Mouse (Mus musculus) olfactory bulb, adult 2 months (tissue): ENCODE data around the gene Tmem81.

Experiments
- CTCF ChIP-seq: fragments of 200-500 bp; IDR thresholded peaks from 2 replicates; pipeline ENCODE4 v1.5.1; 2012; ENCODE audit warnings: low read depth, mild to moderate bottlenecking, low read length, moderate library complexity; ENCODE audit not compliant: insufficient read depth
- POLR2A ChIP-seq: fragments of 200-500 bp; IDR thresholded peaks from 2 replicates; pipeline ENCODE4 v1.6.1; 2012; ENCODE audit warnings: mild to moderate bottlenecking, low read depth, low read length, moderate library complexity; ENCODE audit not compliant: insufficient read depth

- TF ChIP-seq CTCF (no peak), POLR2A (no peak)
Measured at GRCm38 (mm10) chr1:132532521-132532920, 26.5 kb downstream of the Tmem81 start.
